Mouse (Mus musculus): ENCODE measurements around the gene Hnrnpf. TPM values are rescaled to one million over a fixed set of nuclear protein-coding genes. Genes with fewer than 3 reads are reported as not detected.

Hnrnpf gene
- 194 and 244 TPM in 2 replicates for polyA plus RNA-seq (2012)

DNA sequence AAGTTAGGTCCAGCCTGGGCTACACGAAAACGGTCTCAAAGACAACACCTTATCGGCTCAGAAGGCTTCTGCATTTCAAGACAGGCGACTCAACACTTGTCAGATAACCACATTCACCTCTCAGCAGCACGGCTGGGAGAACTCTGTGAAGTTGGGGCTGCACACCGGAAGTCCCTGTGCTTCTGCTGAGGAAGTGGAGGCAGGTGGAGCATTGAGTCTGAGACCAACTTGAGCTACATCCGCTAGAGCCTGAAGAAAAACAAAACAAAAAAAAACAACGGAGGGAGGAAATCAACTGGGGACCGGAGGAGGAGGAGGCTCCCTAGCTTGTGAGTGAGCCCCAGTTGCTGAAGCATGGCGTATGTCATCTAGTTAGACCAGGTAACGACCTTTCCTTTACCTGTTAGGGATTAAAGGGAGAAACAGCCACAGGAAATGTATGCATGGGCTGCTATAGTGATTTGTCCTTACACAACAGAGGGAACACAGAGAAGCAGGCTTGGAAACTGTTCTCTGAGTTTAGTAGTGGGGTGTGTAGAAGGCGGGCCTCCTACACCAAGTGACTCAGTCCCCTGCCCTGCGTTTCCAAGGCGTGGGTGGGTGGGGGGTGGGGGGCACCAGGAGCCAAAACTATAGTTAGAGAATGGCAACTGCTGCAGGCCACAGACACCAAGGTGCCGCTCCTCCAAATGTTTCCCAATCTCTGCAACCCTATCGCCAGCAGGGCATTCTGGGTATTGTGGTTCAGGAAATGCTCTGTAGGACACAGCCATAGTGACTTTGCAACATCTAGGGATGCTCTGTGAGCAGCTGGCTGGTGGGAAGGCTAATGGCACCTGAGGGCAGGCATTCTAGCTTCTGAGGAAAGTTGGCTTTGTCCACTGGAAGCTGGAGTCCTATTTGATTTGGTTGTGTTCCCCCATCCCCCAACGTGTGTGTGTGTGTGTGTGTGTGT lies at the start of gene Hnrnpf:
TSS of gene Hnrnpf (plus strand) at position 199 of the 955 bp plus-strand sequence.
- no peak for TF ChIP-seq GATA1 (IDR thresholded peaks at IDR 0.05; ENCODE audit: low read length)

- TF ChIP-seq GATA1 (IDR thresholded peaks at IDR 0.05; ENCODE audit: low read length), result no peak
Measured at GRCm38 (mm10) chr6:117851747-117852146, 48.4 kb upstream of the Hnrnpf start.

GRCm38 (mm10) chr6:117857990-117858389 lies 42.1 kb upstream of the Hnrnpf start:
- TF ChIP-seq GATA1 (IDR thresholded peaks at IDR 0.05; ENCODE audit: low read length), result no peak

DNA sequence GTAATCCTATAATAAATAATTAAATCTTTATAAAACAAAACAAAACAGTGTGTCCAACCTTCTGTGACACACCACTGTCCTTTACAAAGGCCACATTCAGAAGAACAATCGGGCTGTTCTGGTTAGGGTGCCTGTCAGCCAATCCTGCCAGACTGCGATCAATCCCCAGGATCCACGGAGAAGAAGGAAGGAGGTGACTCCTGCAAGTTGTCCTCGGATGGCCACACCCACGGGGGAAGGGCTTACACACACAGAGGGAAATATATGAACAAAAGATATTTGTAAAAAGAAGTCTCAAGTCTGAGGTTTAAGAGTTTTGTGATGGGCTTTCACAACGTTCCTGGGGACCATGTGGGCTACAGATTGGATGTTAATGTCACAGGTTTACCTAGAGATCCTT lies 38.3 kb upstream of the Hnrnpf start, which contains the start of gene Zfp239:
TSS of gene Zfp239 (plus strand) at position 253 of the 400 bp plus-strand sequence.
- no peak for TF ChIP-seq GATA1 (IDR thresholded peaks at IDR 0.05; ENCODE audit: low read length)

DNA sequence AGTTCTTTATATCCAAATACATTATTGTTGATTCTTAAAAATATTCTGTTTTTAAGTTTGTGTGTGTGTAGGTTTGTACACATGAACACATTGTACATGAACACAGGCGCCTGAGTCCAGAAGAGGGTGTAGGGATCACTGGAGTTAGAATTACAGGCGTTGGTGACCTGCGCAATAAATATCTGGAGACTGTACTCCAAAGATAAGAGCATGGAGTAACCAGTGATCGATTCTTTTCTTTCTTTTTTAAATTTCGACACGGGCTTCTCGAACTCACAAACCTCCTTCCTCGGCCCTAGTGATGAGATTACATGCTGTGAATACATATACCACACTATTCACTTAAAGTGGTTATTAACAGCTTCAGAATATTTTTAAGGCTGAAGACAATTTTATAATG lies 37.7 kb upstream of the Hnrnpf start:
- TF ChIP-seq GATA1 (IDR thresholded peaks at IDR 0.05; ENCODE audit: low read length), result no peak

- TF ChIP-seq GATA1 (IDR thresholded peaks at IDR 0.05; ENCODE audit: low read length), result no peak
Measured at GRCm38 (mm10) chr6:117862899-117863620, 37.1 kb upstream of the Hnrnpf start.

DNA sequence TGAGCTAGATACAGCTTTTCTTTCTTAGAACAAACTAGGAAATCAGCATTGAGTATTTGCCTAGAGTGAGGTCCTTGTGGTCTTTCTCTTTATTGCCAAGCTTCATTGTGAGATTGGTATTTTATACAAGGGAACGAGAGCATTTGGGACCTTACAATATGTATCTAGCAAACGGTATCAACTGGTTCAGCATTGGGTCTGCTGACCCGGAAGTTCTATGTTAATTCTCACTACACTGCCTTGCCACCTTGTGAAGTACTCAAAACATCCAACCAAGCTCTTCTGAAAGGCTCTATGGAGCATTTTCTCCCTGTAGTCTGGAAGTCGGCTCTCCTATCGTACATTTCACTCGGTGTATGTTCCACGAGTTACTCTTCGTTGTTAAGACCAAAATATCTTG lies 36.4 kb upstream of the Hnrnpf start:
- TF ChIP-seq GATA1 (IDR thresholded peaks at IDR 0.05; ENCODE audit: low read length), result no peak

- no peak for TF ChIP-seq GATA1 (IDR thresholded peaks at IDR 0.05; ENCODE audit: low read length)
Measured at GRCm38 (mm10) chr6:117868187-117868586, 31.9 kb upstream of the Hnrnpf start.

- TF ChIP-seq GATA1 (IDR thresholded peaks at IDR 0.05; ENCODE audit: low read length), result no peak
Measured at GRCm38 (mm10) chr6:117871034-117871433, 29.1 kb upstream of the Hnrnpf start.

GRCm38 (mm10) chr6:117874621-117875281 lies 25.4 kb upstream of the Hnrnpf start:
- TF ChIP-seq GATA1 (IDR thresholded peaks at IDR 0.05; ENCODE audit: low read length), result no peak

- TF ChIP-seq GATA1 (IDR thresholded peaks at IDR 0.05; ENCODE audit: low read length), result no peak
Measured at GRCm38 (mm10) chr6:117878700-117879407, 21.3 kb upstream of the Hnrnpf start.

DNA sequence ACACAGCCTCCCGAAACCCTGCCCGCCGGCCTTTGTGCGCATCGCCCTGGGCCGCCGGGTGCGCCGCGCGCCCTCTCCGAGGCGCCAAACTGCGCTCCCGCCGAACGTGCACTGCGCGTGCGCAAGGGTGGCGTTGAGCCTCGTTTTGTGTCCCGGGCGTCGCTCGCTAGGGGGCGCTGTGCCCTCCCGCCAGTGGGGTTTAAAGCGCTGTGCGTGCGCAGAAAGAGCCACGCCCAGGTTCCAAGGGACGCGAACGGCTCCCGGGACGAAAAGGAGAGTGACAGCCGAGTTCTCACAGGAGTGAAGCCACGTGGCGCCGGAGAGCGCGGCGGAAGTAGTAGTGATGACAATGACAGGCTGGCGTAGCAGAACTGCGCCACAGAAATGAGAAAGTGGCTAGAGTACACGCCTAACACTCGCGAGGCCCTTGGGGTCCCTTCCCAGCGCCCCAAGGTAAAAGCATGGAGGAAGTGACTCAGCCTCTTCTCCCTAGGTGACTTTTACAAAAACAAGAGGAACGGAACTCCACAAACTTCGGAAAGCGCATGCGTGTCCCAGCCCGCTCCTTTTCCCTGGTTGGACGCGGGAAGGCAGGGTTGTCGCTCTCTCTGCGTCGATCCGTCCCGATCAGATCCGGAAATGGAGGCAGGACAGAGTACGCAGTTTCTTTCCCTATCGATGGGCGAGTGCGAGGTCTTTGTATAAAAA lies 20.6 kb upstream of the Hnrnpf start:
- TF ChIP-seq GATA1 (IDR thresholded peaks at IDR 0.05; ENCODE audit: low read length), result no peak

DNA sequence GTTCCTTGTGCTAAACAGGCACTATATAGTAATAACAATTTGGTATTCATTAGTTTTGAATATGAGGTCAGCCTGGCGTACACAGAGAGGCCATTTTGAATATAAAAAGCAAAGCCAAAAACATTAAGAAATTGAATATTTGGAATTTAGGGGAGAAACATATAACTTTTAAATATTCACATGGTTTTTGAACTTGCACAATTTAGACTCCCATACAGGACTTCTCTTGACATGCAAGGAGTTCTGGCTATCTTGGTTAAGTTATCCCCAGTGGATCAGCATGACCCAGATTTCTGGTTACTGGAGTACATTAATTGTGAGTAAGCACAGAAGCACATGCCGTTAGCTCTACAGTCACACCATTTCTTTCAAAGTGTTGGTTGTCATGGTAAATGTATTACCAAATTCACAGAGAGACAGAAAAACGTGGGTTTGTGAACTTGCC lies 19.7 kb upstream of the Hnrnpf start:
- no peak for TF ChIP-seq GATA1 (IDR thresholded peaks at IDR 0.05; ENCODE audit: low read length)

- no peak for TF ChIP-seq GATA1 (IDR thresholded peaks at IDR 0.05; ENCODE audit: low read length)
Measured at GRCm38 (mm10) chr6:117881229-117881628, 18.9 kb upstream of the Hnrnpf start.

Measured in G1E-ER4 (cell line).